In the genomic region with DNA sequence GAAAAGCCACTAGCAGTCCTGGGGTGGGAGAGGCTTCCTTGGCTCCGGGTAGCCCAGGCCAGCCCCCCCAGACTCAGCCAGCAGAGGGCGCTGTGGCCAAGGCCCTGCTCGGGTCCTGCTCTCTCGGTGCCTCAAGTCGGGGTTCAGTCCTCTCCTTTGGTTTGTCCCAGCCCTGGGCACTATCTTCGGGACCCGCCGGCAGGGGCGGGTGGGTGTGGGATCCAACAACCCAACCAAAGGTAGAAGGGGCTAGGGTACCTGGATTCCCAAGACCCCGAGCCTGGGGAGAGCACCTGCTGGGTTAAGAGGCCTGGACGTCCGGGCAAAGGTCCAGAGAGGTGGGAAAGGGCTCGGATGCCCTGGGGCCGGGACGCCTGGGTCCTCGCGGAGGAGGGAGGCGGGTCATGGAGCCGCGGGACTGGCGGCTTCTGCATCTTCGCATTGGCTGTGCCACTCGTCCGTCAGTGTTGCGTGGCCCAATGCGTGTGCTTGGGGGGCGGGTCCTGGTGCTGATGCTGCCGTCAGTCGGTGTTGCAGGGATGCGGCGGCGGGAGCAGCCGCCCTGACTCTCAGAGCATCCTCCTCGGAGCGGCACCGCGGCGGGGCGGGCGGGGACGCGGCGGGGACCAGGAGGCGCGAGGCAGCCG, we compare ENCODE assay signal across 1 mouse cellular context.
A peak's percentile ranks its signal among the peaks of the same experiment; 100 is the strongest.
TF ChIP-seq lines count a peak whose summit lies in the region.

Gene Nrxn2, plus strand, starts transcription at position 499 of the 647 bp plus-strand sequence.

TF ChIP-seq in CH12.LX, 34 proteins besides CTCF, POLR2A, EP300 and RAD21 (continued from another document):
- 0 out of 2 replicates have a peak, but pooled peaks have one; percentile 37 for TF ChIP-seq MXI1 (IDR thresholded peaks at IDR 0.05; ENCODE audit: low read depth, low read length)
- TF ChIP-seq USF2 (conservative IDR thresholded peaks at IDR 0.05; ENCODE audit: low read depth, low read length): no peak
- 0 out of 2 replicates have a peak, but pooled peaks have one; percentile 22 for TF ChIP-seq MEF2A (IDR thresholded peaks at IDR 0.05; ENCODE audit: borderline replicate concordance, low read depth, low read length)
- no peak for TF ChIP-seq MYC (IDR thresholded peaks at IDR 0.05; ENCODE audit: low read depth, low read length)
- TF ChIP-seq TCF12 (IDR thresholded peaks at IDR 0.05; ENCODE audit: low read depth, low read length): peak; percentile 27; the same call in 1 of the 2 replicates
- TF ChIP-seq E2F4 (IDR thresholded peaks at IDR 0.05; ENCODE audit: insufficient replicate concordance, low read depth, low read length): no peak
- no peak for TF ChIP-seq JUND (conservative IDR thresholded peaks at IDR 0.05; ENCODE audit: low read depth, low read length)
- TF ChIP-seq CHD1 (IDR thresholded peaks at IDR 0.05; ENCODE audit: low read depth, low read length): no peak
- TF ChIP-seq KAT2A (IDR thresholded peaks at IDR 0.05; ENCODE audit: insufficient replicate concordance, low read length): no peak
